Mouse (Mus musculus): ENCODE results near the gene Fam168b.

- TF ChIP-seq CTCF (IDR thresholded peaks at IDR 0.05; ENCODE audit: borderline replicate concordance, extremely low read depth, insufficient read depth, insufficient read length) (no peak), POLR2A (IDR thresholded peaks at IDR 0.05; ENCODE audit: borderline replicate concordance, extremely low read depth, insufficient read depth, insufficient read length, poor library complexity, severe bottlenecking) (no peak)
Measured at GRCm38 (mm10) chr1:34823353-34823752, 19.5 kb downstream of the Fam168b start.

Measured in brain, embryonic 14.5 days (tissue).